Mouse (Mus musculus) C2C12 (cell line): Measurements from ENCODE around the gene Fhit. TPM values are rescaled to one million over a fixed set of nuclear protein-coding genes. Genes with fewer than 3 reads are reported as not detected.

Source experiments
- H3K27me3 ChIP-seq: one replicate; pipeline ENCODE4 v1.6.1; 2011; ENCODE audit not compliant: control insufficient read depth, insufficient read depth, insufficient read length
- H3K36me3 ChIP-seq: one replicate; pipeline ENCODE4 v1.6.1; 2011; ENCODE audit not compliant: control insufficient read depth, insufficient read depth
- H3K4me3 ChIP-seq: one replicate; pipeline ENCODE4 v1.5.1; 2011; ENCODE audit warnings: mild to moderate bottlenecking, control low read depth; ENCODE audit not compliant: poor library complexity, insufficient read depth, severe bottlenecking
- H3K79me2 ChIP-seq: one replicate; pipeline ENCODE4 v1.6.1; 2011; ENCODE audit not compliant: control insufficient read depth, insufficient read depth
- H3K79me3 ChIP-seq: one replicate; pipeline ENCODE4 v1.6.1; 2011; ENCODE audit warnings: low read depth, control low read depth
- H3ac ChIP-seq: one replicate; pipeline ENCODE3; 2011; ENCODE audit warnings: low read depth; ENCODE audit not compliant: control insufficient read depth, insufficient read length
- CEBPB ChIP-seq: IDR thresholded peaks from one replicate; pipeline ENCODE4 v1.6.1; 2011; ENCODE audit warnings: low read depth, mild to moderate bottlenecking, control low read depth, moderate library complexity
- CTCF ChIP-seq: IDR thresholded peaks from one replicate; pipeline ENCODE4 v1.5.1; 2011; ENCODE audit not compliant: control insufficient read depth, insufficient read depth, insufficient read length
- FOSL1 ChIP-seq: IDR thresholded peaks from one replicate; pipeline ENCODE4 v1.8.0; 2011; ENCODE audit warnings: mild to moderate bottlenecking, low read length; ENCODE audit not compliant: poor library complexity, insufficient read depth, severe bottlenecking
- MAX ChIP-seq: IDR thresholded peaks from one replicate; pipeline ENCODE4 v1.6.1; 2011; ENCODE audit warnings: mild to moderate bottlenecking, control low read depth
- MYOD1 ChIP-seq: IDR thresholded peaks from one replicate; pipeline ENCODE4 v1.6.1; 2011; ENCODE audit warnings: low read depth; ENCODE audit not compliant: control insufficient read depth, insufficient read length
- MYOG ChIP-seq: IDR thresholded peaks from one replicate; pipeline ENCODE4 v1.6.1; 2011; ENCODE audit not compliant: control insufficient read depth, insufficient read length; ENCODE audit errors: extremely low read depth
- USF1 ChIP-seq: IDR thresholded peaks from one replicate; pipeline ENCODE4 v1.6.1; 2011; ENCODE audit warnings: low read depth, mild to moderate bottlenecking, control low read depth, moderate library complexity
- polyA plus RNA-seq: library from polyadenylated mRNA; unstranded; fragments of >200 nt; fragmentation: generic; extraction: Trizol; gene quantifications from one replicate; pipeline ENCODE4 v1.2.1, GENCODE M21; 2012; ENCODE audit warnings: missing spikeins

Fhit gene
- polyA plus RNA-seq, 1 experiment = not detected

- TF ChIP-seq MYOG (no peak), MAX (no peak), USF1 (no peak), MYOD1 (no peak), CEBPB (no peak), FOSL1 (no peak), CTCF (no peak)
Measured at GRCm38 (mm10) chr14:10364281-10364680, 797.6 kb downstream of the Fhit start.

GRCm38 (mm10) chr14:10363306-10363705 lies 798.5 kb downstream of the Fhit start:
- H3K79me2 ChIP-seq = no peaks in the 10 kb centered on the region
- H3ac ChIP-seq = no peak overlapping the region
- H3K27me3 ChIP-seq = no peaks in the 10 kb centered on the region
- H3K79me3 ChIP-seq = no peaks in the 10 kb centered on the region
- H3K4me3 ChIP-seq = no peak overlapping the region
- TF ChIP-seq FOSL1 (no peak), MAX (no peak), MYOD1 (no peak), CTCF (no peak), MYOG (no peak), CEBPB (no peak), USF1 (no peak)
- no peaks in the 10 kb centered on the region for H3K36me3 ChIP-seq

More at GRCm38 (mm10) chr14:10364281-10364680, 797.6 kb downstream of the Fhit start:
- H3ac ChIP-seq = no peak overlapping the region
- no peaks in the 10 kb centered on the region for H3K36me3 ChIP-seq
- no peak overlapping the region for H3K4me3 ChIP-seq
- H3K79me3 ChIP-seq = no peaks in the 10 kb centered on the region
- H3K79me2 ChIP-seq = no peaks in the 10 kb centered on the region
- no peaks in the 10 kb centered on the region for H3K27me3 ChIP-seq

DNA sequence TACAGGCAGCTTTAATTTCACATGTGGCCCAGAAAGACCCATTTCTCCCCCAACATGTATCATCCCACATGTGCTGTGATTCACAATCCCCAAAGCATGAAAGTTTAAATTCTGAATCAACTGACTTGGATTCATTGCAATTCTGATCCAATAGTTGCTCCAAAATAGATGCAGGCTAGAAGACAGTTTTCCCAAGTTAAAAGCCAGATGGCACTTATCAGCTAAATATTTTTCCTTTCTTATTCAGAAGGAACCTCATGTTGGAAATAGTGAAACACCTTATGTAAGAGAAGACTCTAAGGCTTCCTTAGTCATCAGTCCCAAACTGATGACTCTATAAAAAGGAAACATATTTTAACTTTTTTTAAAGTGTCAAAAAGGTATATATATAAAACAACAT lies 815.9 kb downstream of the Fhit start:
- Histone ChIP-seq H3K27me3 (no peaks in the 10 kb centered on the region), H3K79me2 (no peaks in the 10 kb centered on the region), H3K4me3 (no peak overlapping the region), H3K79me3 (no peaks in the 10 kb centered on the region), H3ac (no peak overlapping the region), H3K36me3 (no peaks in the 10 kb centered on the region)
- no peak for TF ChIP-seq FOSL1
- TF ChIP-seq CEBPB = no peak
- no peak for TF ChIP-seq CTCF
- TF ChIP-seq MYOD1 = no peak
- TF ChIP-seq MYOG = no peak
- no peak for TF ChIP-seq MAX
- no peak for TF ChIP-seq USF1

DNA sequence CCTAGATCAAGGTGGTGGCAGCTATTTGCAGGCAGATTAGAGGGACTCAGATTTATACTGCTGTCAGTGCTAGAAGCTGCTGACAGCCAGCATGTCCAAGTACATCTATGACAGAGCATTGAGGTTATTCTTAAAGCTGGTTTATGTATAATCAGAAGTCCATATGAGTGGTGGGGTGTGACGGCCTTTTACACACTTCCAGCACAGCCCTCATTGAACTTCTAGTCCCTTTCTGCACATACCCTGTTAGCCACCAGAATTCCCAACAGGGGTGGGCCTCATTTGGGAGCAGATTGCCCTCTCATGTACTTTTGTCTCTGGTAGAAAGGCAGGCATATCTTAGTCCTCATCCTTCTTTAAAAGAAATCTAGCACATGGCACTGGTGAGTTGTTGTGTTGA lies 817.8 kb downstream of the Fhit start:
- Histone ChIP-seq H3K79me3 (no peaks in the 10 kb centered on the region), H3K27me3 (no peaks in the 10 kb centered on the region), H3K36me3 (no peaks in the 10 kb centered on the region), H3K79me2 (no peaks in the 10 kb centered on the region), H3ac (no peak overlapping the region), H3K4me3 (no peak overlapping the region)
- no peak for TF ChIP-seq USF1
- TF ChIP-seq MAX = no peak
- no peak for TF ChIP-seq MYOD1
- no peak for TF ChIP-seq FOSL1
- TF ChIP-seq CTCF = no peak
- TF ChIP-seq CEBPB = no peak
- no peak for TF ChIP-seq MYOG

DNA sequence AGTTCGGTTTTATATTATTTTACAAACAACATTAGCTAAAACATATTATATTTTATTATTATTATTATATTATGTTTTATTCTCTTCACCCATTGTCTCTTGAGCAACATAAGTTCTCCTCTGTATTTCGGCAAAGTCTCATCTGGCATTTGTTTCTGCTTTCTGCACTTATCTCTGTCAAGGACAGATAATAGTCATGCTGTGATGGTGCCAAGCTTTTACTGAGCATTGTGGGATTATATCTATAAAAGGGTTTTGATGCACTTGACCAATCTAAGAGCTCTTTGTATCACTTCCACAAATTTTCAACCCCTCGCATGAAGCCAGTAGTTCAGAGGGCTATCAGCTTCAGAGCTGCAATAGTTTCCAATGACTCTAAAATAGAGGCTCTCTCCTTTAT lies 845.1 kb downstream of the Fhit start:
- TF ChIP-seq MAX (no peak), USF1 (no peak), FOSL1 (no peak), MYOG (no peak), MYOD1 (no peak), CTCF (no peak), CEBPB (no peak)
- Histone ChIP-seq H3K36me3 (no peaks in the 10 kb centered on the region), H3K79me2 (no peaks in the 10 kb centered on the region), H3K27me3 (no peaks in the 10 kb centered on the region), H3K79me3 (no peaks in the 10 kb centered on the region), H3K4me3 (no peak overlapping the region), H3ac (no peak overlapping the region)

- no peaks in the 10 kb centered on the region for H3K27me3 ChIP-seq
- no peak overlapping the region for H3ac ChIP-seq
- TF ChIP-seq MYOG (no peak), FOSL1 (no peak), CTCF (no peak)
- no peaks in the 10 kb centered on the region for H3K79me3 ChIP-seq
- H3K79me2 ChIP-seq = no peaks in the 10 kb centered on the region
- no peaks in the 10 kb centered on the region for H3K36me3 ChIP-seq
- H3K4me3 ChIP-seq = no peak overlapping the region
Measured at GRCm38 (mm10) chr14:10312190-10312589, 849.6 kb downstream of the Fhit start.
